Mouse (Mus musculus) central nervous system, embryonic 11.5 days (tissue): Measurements from ENCODE around the gene Cox19. TPM values are rescaled to one million over a fixed set of nuclear protein-coding genes. Genes with fewer than 3 reads are reported as not detected.

Source experiments
- polyA plus RNA-seq: library from polyadenylated mRNA; depleted of rRNA; stranded (reverse); fragments of >200 nt; gene quantifications from 2 replicates; pipeline ENCODE4 v1.2.3, GENCODE M21; 2012; rRNA removed

Gene Cox19
- polyA plus RNA-seq = 100 and 138 TPM in 2 replicates

GRCm38 (mm10) chr5:139351134-139351533, at the start of gene Cox19:
Cox19 (minus strand) TSS chr5:139351418.

GRCm38 (mm10) chr5:139377468-139378270, 26.5 kb upstream of the Cox19 start, which contains the start of gene Gpr146:
Gpr146 (plus strand) TSS chr5:139377697.

GRCm38 (mm10) chr5:139352317-139352716, 1.1 kb upstream of the Cox19 start, which contains the start of gene Cyp2w1:
Cyp2w1 (plus strand) TSS chr5:139352617.

GRCm38 (mm10) chr5:139325395-139325966, 25.7 kb downstream of the Cox19 start, which contains the start of gene Adap1:
Adap1 (minus strand) TSS chr5:139325622.

Other genes starting within 250 kb of the Cox19 start
- gene Prkar1b, start 201.4 kb downstream of the Cox19 start, polyA plus RNA-seq = 21.4 and 22.8 TPM in 2 replicates
- 14.2 and 14.7 TPM in 2 replicates for gene Dnaaf5, start 201.2 kb downstream of the Cox19 start, polyA plus RNA-seq
- 60.9 and 61.1 TPM in 2 replicates for gene Sun1, start 150.8 kb downstream of the Cox19 start, polyA plus RNA-seq
- 109 and 113 TPM in 2 replicates for gene Get4, start 99.1 kb downstream of the Cox19 start, polyA plus RNA-seq
- gene Adap1, start 25.8 kb downstream of the Cox19 start, polyA plus RNA-seq = 2.2 and 3.6 TPM in 2 replicates
- 0.05 and 0.24 TPM in 2 replicates for gene Cyp2w1, start 1.2 kb upstream of the Cox19 start, polyA plus RNA-seq
- 2.0 and 2.7 TPM in 2 replicates for gene Gpr146, start 26.3 kb upstream of the Cox19 start, polyA plus RNA-seq
- gene C130050O18Rik, start 53.9 kb upstream of the Cox19 start, polyA plus RNA-seq = 0.13 and 0.30 TPM in 2 replicates
- 0.66 and 0.89 TPM in 2 replicates for gene Gper1, start 71.7 kb upstream of the Cox19 start, polyA plus RNA-seq
- 24.5 and 63.5 TPM in 2 replicates for gene 3110082I17Rik, start 109.1 kb upstream of the Cox19 start, polyA plus RNA-seq
- gene Zfand2a, start 133.1 kb upstream of the Cox19 start, polyA plus RNA-seq = 10.7 and 16.4 TPM in 2 replicates
- 30.3 and 57.8 TPM in 2 replicates for gene Uncx, start 192.1 kb upstream of the Cox19 start, polyA plus RNA-seq